Mouse (Mus musculus) induced T-regulatory cell, adult 2 months (primary cell): Measurements from ENCODE around the gene Sema3a.
"Not testable (repeated sequence)": the region's sequence is repeated elsewhere in the genome, so short reads cannot be mapped to it uniquely, and the experiment has no call there.

Source experiments
- DNase-seq: peaks from one replicate; pipeline ENCODE4 v3.0.0-alpha.2; 2012; ENCODE audit warnings: low read depth

The Sema3a gene

GRCm38 (mm10) chr5:13549080-13549479 is 423.9 kb downstream of the Sema3a start:
- DNase-seq: no peak

DNA sequence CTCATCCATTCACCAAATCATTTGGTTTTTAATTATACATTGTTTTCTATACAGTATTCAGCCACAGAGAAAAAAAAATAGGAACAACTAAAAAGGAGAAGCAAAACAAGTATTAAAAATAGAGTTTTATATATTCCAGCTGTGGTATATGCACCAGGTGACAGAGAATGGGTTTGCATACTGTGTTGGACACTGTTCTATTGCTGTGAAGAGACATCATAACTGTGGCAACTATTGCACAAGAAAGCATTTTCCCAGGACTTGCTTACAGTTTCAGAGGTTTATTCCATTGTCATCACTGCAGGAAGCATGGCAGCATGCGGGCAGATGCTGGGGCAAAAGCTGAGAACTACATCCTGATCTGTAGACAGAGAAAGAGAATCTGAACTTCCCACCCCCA is 425.7 kb downstream of the Sema3a start:
- DNase-seq: no peak

- no peak for DNase-seq
These were observed 432.0 kb downstream of the Sema3a start for GRCm38 (mm10) chr5:13557257-13557656.

GRCm38 (mm10) chr5:13573867-13574266 is 448.7 kb downstream of the Sema3a start:
- no peak for DNase-seq

- no peak for DNase-seq
These were observed 453.9 kb downstream of the Sema3a start for GRCm38 (mm10) chr5:13579123-13579522.

GRCm38 (mm10) chr5:13585559-13586207 is 460.5 kb downstream of the Sema3a start:
- DNase-seq: no peak

DNA sequence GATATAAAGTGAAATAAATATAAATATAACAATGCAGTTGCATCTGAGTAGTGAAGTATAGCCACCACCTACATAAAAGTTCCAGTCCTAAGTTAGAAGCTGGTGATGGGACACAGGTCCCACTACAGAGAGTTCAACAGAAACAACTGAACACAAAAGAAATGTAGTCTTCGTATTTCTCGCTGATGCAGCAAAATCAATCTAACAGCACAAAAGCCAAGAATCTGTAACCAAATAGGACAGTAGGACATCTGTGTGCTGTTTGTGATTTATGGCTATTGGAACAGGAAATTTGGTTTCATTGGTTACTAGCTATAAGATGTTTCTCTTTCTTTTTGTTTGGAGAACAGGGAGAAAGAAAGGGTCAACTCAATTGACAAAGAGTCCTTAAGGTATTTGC is 469.2 kb downstream of the Sema3a start:
- no peak for DNase-seq

- DNase-seq: no peak
These were observed 486.4 kb downstream of the Sema3a start for GRCm38 (mm10) chr5:13611631-13612030.

GRCm38 (mm10) chr5:13612088-13612487 is 486.9 kb downstream of the Sema3a start:
- no peak for DNase-seq

DNA sequence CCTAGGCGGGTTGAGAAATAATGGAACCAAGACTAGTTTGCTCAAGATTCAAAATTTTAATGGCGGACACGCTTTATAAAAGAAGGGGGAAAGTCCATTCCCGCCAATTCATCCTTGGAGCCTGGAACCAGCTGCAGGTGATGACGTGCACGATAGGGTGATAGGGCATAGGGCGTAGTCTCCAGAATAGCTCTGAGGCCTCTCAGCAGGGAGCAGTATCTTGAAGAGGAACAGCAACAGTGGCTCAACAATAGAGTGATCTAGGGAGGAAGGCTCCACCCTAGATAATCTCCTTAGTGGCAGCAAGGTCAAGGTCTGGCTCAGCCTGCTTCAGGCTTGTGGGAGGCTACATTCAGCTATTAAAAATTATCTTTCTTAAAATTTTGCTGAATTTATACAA is 489.4 kb downstream of the Sema3a start:
- DNase-seq: not testable (repeated sequence)

- no peak for DNase-seq
These were observed 490.7 kb downstream of the Sema3a start for GRCm38 (mm10) chr5:13615907-13616306.

DNA sequence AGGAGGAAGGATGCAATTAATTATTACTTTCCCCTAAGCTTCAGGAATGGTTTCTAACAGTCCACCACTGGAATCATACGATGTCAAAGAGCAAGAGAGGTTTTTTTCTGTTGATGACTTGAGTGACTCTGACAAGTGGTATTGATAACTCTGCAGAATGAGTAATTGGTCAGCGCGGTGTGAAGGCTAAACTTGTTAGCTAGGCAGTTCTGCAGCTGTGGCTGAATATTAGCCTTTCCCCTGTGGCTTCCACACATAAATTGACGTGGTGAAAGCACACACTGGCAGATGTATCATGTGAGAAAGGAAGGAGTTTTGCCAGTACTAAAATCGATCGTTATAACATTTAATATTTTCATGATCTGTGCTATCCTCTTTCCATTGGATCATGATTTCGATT is 497.4 kb downstream of the Sema3a start:
- DNase-seq: no peak

GRCm38 (mm10) chr5:13624754-13625153 is 499.5 kb downstream of the Sema3a start:
- no peak for DNase-seq

DNA sequence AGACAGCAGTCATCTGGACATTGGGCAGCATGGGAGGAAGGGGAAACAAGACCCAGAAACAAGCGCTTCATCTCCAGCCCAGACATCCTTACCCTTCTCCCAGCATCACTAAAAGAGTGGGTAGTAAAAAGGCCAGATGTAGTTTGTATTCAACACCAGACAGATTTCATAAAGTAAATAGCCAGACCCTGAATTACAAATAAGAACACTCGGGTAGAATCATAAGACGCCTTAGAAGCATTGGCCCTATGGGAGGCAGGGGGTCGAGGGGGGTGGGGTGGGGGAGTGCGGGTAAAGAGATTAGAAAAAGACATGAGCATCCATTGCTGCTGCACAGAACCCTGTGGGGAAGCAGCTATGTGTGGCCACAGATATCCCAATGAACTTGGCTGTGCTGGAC is 500.9 kb downstream of the Sema3a start:
- no peak for DNase-seq

DNA sequence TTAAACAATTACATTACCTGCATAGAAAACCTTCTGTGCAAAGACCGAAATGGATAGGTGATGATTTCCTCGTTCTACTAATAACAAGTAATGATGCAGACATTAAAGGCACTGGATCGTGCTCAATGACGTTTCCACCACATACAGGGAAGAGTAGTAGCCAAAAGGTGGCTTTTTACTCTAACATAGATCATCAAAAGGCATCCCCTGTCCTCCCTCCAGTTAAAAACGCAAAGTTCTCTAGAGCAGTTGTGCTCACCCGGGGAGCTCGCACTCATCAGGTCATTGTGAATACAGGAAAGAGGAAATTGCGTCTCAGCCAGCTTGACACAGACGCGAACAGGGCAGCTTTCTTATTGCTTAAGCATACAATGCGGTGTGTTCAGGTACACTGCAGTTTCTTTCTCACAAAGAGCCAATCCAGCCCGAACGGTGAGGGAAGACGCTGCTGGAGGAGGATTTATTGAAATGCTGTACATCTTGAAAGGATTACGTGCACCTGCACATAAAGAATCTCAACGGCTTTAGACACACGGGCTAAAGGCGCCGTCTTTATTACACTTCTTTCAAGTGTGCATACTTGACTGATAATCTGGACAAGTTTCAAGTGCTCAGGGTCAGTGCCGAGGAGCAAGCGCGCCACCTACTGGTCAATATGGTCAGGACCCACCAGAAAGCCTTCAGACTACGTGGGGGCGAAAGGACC is 503.5 kb downstream of the Sema3a start:
- peak; percentile 53 for DNase-seq

- DNase-seq: no peak
These were observed 504.7 kb downstream of the Sema3a start for GRCm38 (mm10) chr5:13629916-13630315.

DNA sequence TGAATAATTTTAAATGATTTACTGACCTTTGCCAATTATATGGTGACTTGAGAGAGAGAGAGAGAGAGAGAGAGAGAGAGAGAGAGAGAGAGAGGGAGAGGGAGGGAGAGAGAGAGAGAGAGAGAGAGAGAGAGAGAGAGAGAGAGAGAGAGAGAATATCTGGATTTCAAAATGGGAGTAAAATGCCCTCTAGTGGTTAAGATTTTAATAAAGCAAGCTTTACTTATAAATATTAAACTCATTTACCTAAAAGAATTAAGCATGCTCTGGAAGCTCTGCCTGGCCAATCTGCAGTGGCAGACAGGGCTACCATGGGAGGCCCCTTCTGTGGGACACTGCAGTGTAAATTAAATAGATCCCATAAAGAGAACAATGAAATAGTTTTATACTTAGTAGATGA is 505.5 kb downstream of the Sema3a start:
- no peak for DNase-seq

DNA sequence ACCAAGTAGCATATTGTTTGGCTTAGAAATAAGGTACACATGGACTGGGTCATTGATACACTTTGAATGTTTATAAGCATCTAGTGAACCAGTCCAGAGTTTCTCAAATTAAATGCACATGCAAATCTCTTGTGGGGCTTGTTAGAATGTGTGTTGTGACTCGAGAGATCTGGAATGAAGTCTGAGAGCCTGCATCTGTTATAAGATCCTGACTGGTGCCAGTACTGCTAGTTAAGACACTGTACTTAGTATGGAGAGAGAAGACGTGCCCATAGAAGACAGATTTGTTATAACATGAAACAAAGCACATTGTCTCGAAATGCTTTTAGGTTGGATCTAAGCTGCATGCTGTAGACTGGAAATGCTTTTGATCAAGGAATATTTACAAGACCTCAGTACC is 511.0 kb downstream of the Sema3a start:
- no peak for DNase-seq
